Mouse (Mus musculus): ENCODE measurements around the gene Aacs. TPM values are rescaled to one million over a fixed set of nuclear protein-coding genes. Genes with fewer than 3 reads are reported as not detected.

Aacs gene
- polyA plus RNA-seq (2014; fragmentation: Illumina TruSeq; extraction: RNeasy Lipid Tissue Mini Kit (QIAGEN cat#74804); ENCODE audit: low read depth, low replicate concordance): 4.1 TPM

GRCm38 (mm10) chr5:125475601-125476285 is at the start of gene Aacs:
Gene Aacs, plus strand, starts transcription at chr5:125475814.

DNA sequence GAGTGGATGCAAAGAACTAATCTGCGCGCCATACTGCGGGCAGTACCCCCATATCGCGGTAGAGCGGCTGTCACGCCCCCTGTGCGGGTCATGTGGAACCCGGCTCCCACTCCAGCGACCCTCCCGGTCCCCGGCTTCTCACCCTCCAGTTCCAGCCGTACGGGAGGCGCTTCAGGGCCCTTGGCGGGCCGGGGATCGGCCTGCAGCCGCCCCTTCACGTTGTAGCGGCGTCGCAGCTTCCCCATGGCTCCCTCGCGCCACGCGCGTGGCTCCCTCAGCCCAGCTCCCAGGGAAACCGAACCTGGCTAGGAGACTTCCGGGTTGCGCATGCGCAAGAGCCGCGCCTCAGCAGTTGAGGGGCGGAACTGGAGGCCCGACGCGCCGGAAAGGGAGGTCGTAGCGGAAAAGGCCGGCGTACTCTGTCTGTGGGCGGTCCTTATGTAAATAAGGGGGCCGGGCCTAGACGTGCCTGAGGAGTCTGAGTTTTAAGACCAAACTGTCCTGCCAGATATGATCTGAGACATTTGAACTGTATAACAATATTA is 41.7 kb upstream of the Aacs start, which contains the start of gene Dhx37:
TSS of gene Dhx37 (minus strand) at position 329 of the 545 bp plus-strand sequence.

GRCm38 (mm10) chr5:125441234-125442114 is 34.1 kb upstream of the Aacs start, which contains the start of gene Bri3bp:
Gene Bri3bp, plus strand, starts transcription at chr5:125441568.

GRCm38 (mm10) chr5:125531634-125532033 is 56.0 kb downstream of the Aacs start, which contains the start of gene Tmem132b:
Gene Tmem132b, plus strand, starts transcription at chr5:125531774.

Other genes with a start within 250 kb of the Aacs start
- gene Scarb1, start 134.7 kb upstream of the Aacs start, polyA plus RNA-seq (2014; fragmentation: Illumina TruSeq; extraction: RNeasy Lipid Tissue Mini Kit (QIAGEN cat#74804); ENCODE audit: low read depth, low replicate concordance): 28.7 TPM
- gene Gm10382, start 86.5 kb upstream of the Aacs start, polyA plus RNA-seq (2014; fragmentation: Illumina TruSeq; extraction: RNeasy Lipid Tissue Mini Kit (QIAGEN cat#74804); ENCODE audit: low read depth, low replicate concordance): 0.39 TPM
- gene Ubc, start 85.6 kb upstream of the Aacs start, polyA plus RNA-seq (2014; fragmentation: Illumina TruSeq; extraction: RNeasy Lipid Tissue Mini Kit (QIAGEN cat#74804); ENCODE audit: low read depth, low replicate concordance): 858 TPM
- gene Dhx37, start 41.7 kb upstream of the Aacs start, polyA plus RNA-seq (2014; fragmentation: Illumina TruSeq; extraction: RNeasy Lipid Tissue Mini Kit (QIAGEN cat#74804); ENCODE audit: low read depth, low replicate concordance): 17.4 TPM
- gene Bri3bp, start 34.2 kb upstream of the Aacs start, polyA plus RNA-seq (2014; fragmentation: Illumina TruSeq; extraction: RNeasy Lipid Tissue Mini Kit (QIAGEN cat#74804); ENCODE audit: low read depth, low replicate concordance): 36.6 TPM
- not detected for gene Tmem132b, start 56.0 kb downstream of the Aacs start, polyA plus RNA-seq (2014; fragmentation: Illumina TruSeq; extraction: RNeasy Lipid Tissue Mini Kit (QIAGEN cat#74804); ENCODE audit: low read depth, low replicate concordance)